Mouse (Mus musculus) liver, embryonic 14.5 days (tissue): Measurements from ENCODE around the gene Hivep3.

Experiments used
- CTCF ChIP-seq: IDR thresholded peaks from 2 replicates; pipeline ENCODE4 v1.5.1; 2016; ENCODE audit warnings: antibody characterized with exemption, low read depth, control low read depth
- EP300 ChIP-seq: IDR thresholded peaks from 2 replicates; pipeline ENCODE4 v1.6.1; 2016; ENCODE audit warnings: antibody characterized with exemption, low read depth

- TF ChIP-seq EP300 (no peak), CTCF (no peak)
These were observed 42.3 kb downstream of the Hivep3 start for GRCm38 (mm10) chr4:119775913-119776312.
